In genomic region chr3:155370716-155371115, GRCm38 (mm10) we compare ENCODE assay signal across 19 mouse cellular contexts.
DNase-seq lines count a peak whose midpoint lies in the region; ATAC-seq and TF ChIP-seq lines count a peak whose summit lies in the region.
"Had no signal": no experiment of that assay in that cellular context is flagged by ENCODE, and none has a peak within 500 bp of the region (broad histone marks: within the 10 kb centered on the region; RNA-seq: fewer than 3 reads in every experiment).

No protein-coding gene starts in this region.

- no peaks in the 10 kb centered on the region for H3K36me3 ChIP-seq in intestine, postnatal 0 days (ENCODE audit: control insufficient read depth, insufficient read depth)
- H3K36me3 ChIP-seq: embryonic facial prominence, embryonic 10.5 days; heart, embryonic 13.5 days; hindbrain, embryonic 12.5 days had no signal

- TF ChIP-seq CTCF in intestine, postnatal 0 days (IDR thresholded peaks at IDR 0.05; ENCODE audit: low read depth), result no peak

- H3K4me2 ChIP-seq in intestine, postnatal 0 days (replicated peaks; ENCODE audit: low read depth), result no peak overlapping the region
- H3K4me2 ChIP-seq: forebrain, embryonic 13.5 days; heart, embryonic 13.5 days; hindbrain, embryonic 12.5 days had no signal

- H3K4me3 ChIP-seq in intestine, postnatal 0 days (ENCODE audit: low read depth, low read length), result no peak overlapping the region
- H3K4me3 ChIP-seq: embryonic facial prominence, embryonic 10.5 days; forebrain, embryonic 13.5 days; gastrocnemius, adult 2 months; heart, embryonic 13.5 days; hindbrain, embryonic 12.5 days had no signal

- no peak for ATAC-seq in intestine, postnatal 0 days
- ATAC-seq: forebrain, embryonic 13.5 days; hindbrain, embryonic 16.5 days; inflammation-experienced regulatory T-cells, adult 6 months had no signal

- H3K27ac ChIP-seq in intestine, postnatal 0 days (ENCODE audit: low read depth, low read length), result no peak overlapping the region
- H3K27ac ChIP-seq: embryonic facial prominence, embryonic 10.5 days; forebrain, embryonic 13.5 days; gastrocnemius, adult 2 months; heart, embryonic 13.5 days; hindbrain, embryonic 12.5 days had no signal

- DNase-seq in adrenal gland, adult (ENCODE audit: inconsistent age in 2 of 2, low spot score in 1 of 2), result peak; percentile 69 to 86
- DNase-seq in adrenal gland, postnatal 4 days (ENCODE audit: low spot score in 2 of 2), result no peak
- DNase-seq in adipocyte (ENCODE audit: low spot score), result peak; percentile 19
- peak; percentile 54 for DNase-seq in adrenal gland, postnatal 14 days
- DNase-seq in layer of hippocampus, postnatal 10 days (ENCODE audit: low spot score in 2 of 2), result no peak
- DNase-seq in ovary, postnatal 10 days (ENCODE audit: low spot score), result no peak
- DNase-seq: cerebellum, adult 2 months; cerebellum, postnatal 10 days; gastrocnemius, adult 2 months; gastrocnemius, postnatal 25 days; heart, postnatal 36 days; kidney, adult 11 months had no signal

- no peaks in the 10 kb centered on the region for H3K27me3 ChIP-seq in intestine, postnatal 0 days (replicated peaks; ENCODE audit: control insufficient read depth, insufficient read depth, low read length)
- H3K27me3 ChIP-seq: forebrain, embryonic 13.5 days; heart, embryonic 13.5 days; hindbrain, embryonic 12.5 days had no signal

- no peaks in the 10 kb centered on the region for H3K4me1 ChIP-seq in intestine, postnatal 0 days (replicated peaks; ENCODE audit: control insufficient read depth, insufficient read depth, low read length)
- H3K4me1 ChIP-seq: embryonic facial prominence, embryonic 10.5 days; forebrain, embryonic 13.5 days; heart, embryonic 13.5 days; hindbrain, embryonic 12.5 days had no signal

- no peak overlapping the region for H3K9ac ChIP-seq in intestine, postnatal 0 days (ENCODE audit: low read depth, low read length)
- H3K9ac ChIP-seq: forebrain, embryonic 13.5 days; heart, embryonic 13.5 days; hindbrain, embryonic 12.5 days had no signal

- H3K9me3 ChIP-seq in intestine, postnatal 0 days (ENCODE audit: control insufficient read depth), result no peaks in the 10 kb centered on the region
- H3K9me3 ChIP-seq: embryonic facial prominence, embryonic 10.5 days; forebrain, embryonic 13.5 days; heart, embryonic 13.5 days; hindbrain, embryonic 12.5 days had no signal

Comparison
In these comparisons a context has a peak if more than half of its experiments do, and no peak if none do; other contexts are left out.
1. DNase-seq: peak in adrenal gland, adult (2 of 2), adipocyte (single experiment) and adrenal gland, postnatal 14 days (single experiment); none in adrenal gland, postnatal 4 days (0 of 2), layer of hippocampus, postnatal 10 days (0 of 2) and ovary, postnatal 10 days (single experiment).